Mouse (Mus musculus): Measurements from ENCODE around the gene Alg5. TPM values are rescaled to one million over a fixed set of nuclear protein-coding genes. Genes with fewer than 3 reads are reported as not detected.

Gene Alg5
- polyA plus RNA-seq, 1 experiment from 2014 or later = 51.3 TPM

Other genes starting within 250 kb of the Alg5 start
- gene Supt20, start 42.7 kb upstream of the Alg5 start, polyA plus RNA-seq (2015; fragmentation: Nextera tagmentation; extraction: Ambion mirVana) = 125 and 128 TPM in 2 replicates
- gene Gm21958, start 21.2 kb upstream of the Alg5 start, polyA plus RNA-seq (2015; fragmentation: Nextera tagmentation; extraction: Ambion mirVana) = 0.88 TPM in 1 of 2 replicates, not detected in the other
- 129 and 137 TPM in 2 replicates for gene Exosc8, start 146 bp upstream of the Alg5 start, polyA plus RNA-seq (2015; fragmentation: Nextera tagmentation; extraction: Ambion mirVana)
- gene Smad9, start 20.0 kb downstream of the Alg5 start, polyA plus RNA-seq (2015; fragmentation: Nextera tagmentation; extraction: Ambion mirVana) = 1.2 and 1.8 TPM in 2 replicates
- gene Rfxap, start 72.3 kb downstream of the Alg5 start, polyA plus RNA-seq (2015; fragmentation: Nextera tagmentation; extraction: Ambion mirVana) = 40.2 and 41.2 TPM in 2 replicates
- gene Sertm1, start 180.3 kb downstream of the Alg5 start, polyA plus RNA-seq (2015; fragmentation: Nextera tagmentation; extraction: Ambion mirVana) = 0.08 TPM in 1 of 2 replicates, not detected in the other